Mouse (Mus musculus): ENCODE results near the gene Trhr2.

DNA sequence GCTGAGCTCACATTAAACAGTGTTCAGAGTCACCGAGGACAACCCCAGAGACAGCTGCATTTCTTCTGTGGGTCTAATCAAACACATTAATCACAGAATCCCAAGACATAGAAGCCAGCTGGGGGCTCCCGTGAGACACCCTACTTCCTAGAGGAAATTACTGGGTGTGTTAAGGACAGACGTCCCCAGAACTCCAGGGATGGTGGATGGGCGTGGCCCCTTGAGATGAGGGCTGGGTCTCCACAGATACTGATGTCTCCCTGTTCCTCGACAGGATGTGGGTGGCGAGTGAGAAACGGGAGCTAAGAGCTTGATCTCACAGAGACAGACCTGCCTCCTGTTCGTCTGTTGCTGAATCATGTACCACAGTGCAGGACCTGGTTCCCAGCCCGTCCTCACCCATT lies 17.7 kb downstream of the Trhr2 start:
- TF ChIP-seq POLR2A (IDR thresholded peaks at IDR 0.05; ENCODE audit: control insufficient read depth, low read depth, low read length) (no peak), CTCF (IDR thresholded peaks at IDR 0.05; ENCODE audit: control insufficient read depth, insufficient read depth, insufficient replicate concordance, low read depth, low read length) (no peak)
